Mouse (Mus musculus): Measurements from ENCODE around the gene Ttc21a. TPM values are rescaled to one million over a fixed set of nuclear protein-coding genes. Genes with fewer than 3 reads are reported as not detected.

The Ttc21a gene
- 0.65 and 1.2 TPM in 2 replicates for polyA plus RNA-seq (2015; fragmentation: Nextera tagmentation; extraction: Ambion mirVana)

GRCm38 (mm10) chr9:119937005-119937773, at the start of gene Ttc21a, which contains the start of gene Gorasp1:
TSS of gene Ttc21a (plus strand) at chr9:119937606.
TSS of gene Gorasp1 (minus strand) at chr9:119937565.
- Histone ChIP-seq H3K36me3 (peaks cover 10% of the 10 kb centered on the region), H3K27ac (peak within 1 kb of the TSS; percentile 72), H3K4me3 (peak within 1 kb of the TSS; percentile 61), H3K4me1 (replicated peaks) (peaks cover 17% of the 10 kb centered on the region), H3K27me3 (peaks cover 3% of the 10 kb centered on the region; the same call in 1 of the 2 replicates), H3K9me3 (no peaks in the 10 kb centered on the region), H3K4me2 (peak within 1 kb of the TSS; percentile 77), H3K9ac (peak within 1 kb of the TSS; percentile 83)
- under 1% methylated on average over 40 of the region's 40 CpGs for WGBS
- peak; percentile 96 for ATAC-seq (ENCODE audit: low FRiP score)

- H3K27me3 ChIP-seq = peaks cover 38% of the 10 kb centered on the region
- H3K27ac ChIP-seq = peak overlapping the region; percentile 27; the same call in 1 of the 2 replicates
- H3K9ac ChIP-seq = no peak overlapping the region
- no peak overlapping the region for H3K4me2 ChIP-seq
- H3K36me3 ChIP-seq = no peaks in the 10 kb centered on the region
- H3K4me1 ChIP-seq (replicated peaks) = peaks cover 16% of the 10 kb centered on the region
- no peak overlapping the region for H3K4me3 ChIP-seq
- ATAC-seq (ENCODE audit: low FRiP score) = peak; percentile 43; the same call in 1 of the 2 replicates
- 5% methylated on average over 2 of the region's 2 CpGs for WGBS
- no peaks in the 10 kb centered on the region for H3K9me3 ChIP-seq
Observed at GRCm38 (mm10) chr9:119888843-119889246, 48.6 kb upstream of the Ttc21a start.

- Histone ChIP-seq H3K4me1 (replicated peaks) (peaks cover 16% of the 10 kb centered on the region), H3K9ac (no peak overlapping the region), H3K9me3 (no peaks in the 10 kb centered on the region), H3K36me3 (no peaks in the 10 kb centered on the region), H3K27ac (peak overlapping the region; percentile 27; the same call in 1 of the 2 replicates), H3K4me2 (no peak overlapping the region), H3K27me3 (peaks cover 38% of the 10 kb centered on the region), H3K4me3 (no peak overlapping the region)
- WGBS = 74% methylated on average over 9 of the region's 9 CpGs
- no peak for ATAC-seq (ENCODE audit: low FRiP score)
Observed at GRCm38 (mm10) chr9:119889446-119889845, 48.0 kb upstream of the Ttc21a start.

GRCm38 (mm10) chr9:119890692-119891091, 46.7 kb upstream of the Ttc21a start:
- WGBS = 47% methylated on average over 2 of the region's 2 CpGs

DNA sequence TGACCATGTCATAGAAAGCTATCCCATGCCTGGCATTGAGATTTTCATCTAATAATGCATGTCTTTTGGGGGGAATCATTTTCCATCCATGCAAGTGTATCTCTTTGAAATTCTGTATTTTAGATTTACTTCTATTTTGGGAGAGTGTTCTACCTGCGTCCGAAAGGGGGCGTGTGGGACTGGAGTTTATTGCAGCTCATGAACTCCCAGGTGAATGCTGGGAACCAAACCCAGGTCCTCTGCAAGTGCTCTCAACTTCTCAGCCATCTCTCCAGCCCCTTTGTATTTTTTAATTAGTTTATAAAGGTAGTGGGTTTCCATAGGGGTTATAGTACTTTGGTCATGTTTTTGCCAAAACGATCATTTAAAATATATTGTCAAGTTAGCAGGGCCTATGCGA, 43.5 kb upstream of the Ttc21a start:
- peak overlapping the region; percentile 97 for H3K4me2 ChIP-seq
- whole genome bisulfite sequencing = 89% methylated on average over 5 of the region's 5 CpGs
- H3K27me3 ChIP-seq = peaks cover 20% of the 10 kb centered on the region
- peak overlapping the region; percentile 83; the same call in 1 of the 2 replicates for H3K27ac ChIP-seq
- ATAC-seq (ENCODE audit: low FRiP score) = no peak
- peaks cover 22% of the 10 kb centered on the region for H3K4me1 ChIP-seq (replicated peaks)
- H3K36me3 ChIP-seq = no peaks in the 10 kb centered on the region
- peak overlapping the region; percentile 91; the same call in 1 of the 2 replicates for H3K9ac ChIP-seq
- H3K9me3 ChIP-seq = no peaks in the 10 kb centered on the region
- peak overlapping the region; percentile 97; the same call in 1 of the 2 replicates for H3K4me3 ChIP-seq

More at GRCm38 (mm10) chr9:119890692-119891091, 46.7 kb upstream of the Ttc21a start:
- peaks cover 20% of the 10 kb centered on the region for H3K4me1 ChIP-seq (replicated peaks)
- no peak overlapping the region for H3K9ac ChIP-seq
- peaks cover 38% of the 10 kb centered on the region for H3K27me3 ChIP-seq
- H3K27ac ChIP-seq = no peak overlapping the region
- no peak for ATAC-seq (ENCODE audit: low FRiP score)
- H3K4me3 ChIP-seq = no peak overlapping the region
- no peaks in the 10 kb centered on the region for H3K9me3 ChIP-seq
- no peak overlapping the region for H3K4me2 ChIP-seq
- H3K36me3 ChIP-seq = no peaks in the 10 kb centered on the region

DNA sequence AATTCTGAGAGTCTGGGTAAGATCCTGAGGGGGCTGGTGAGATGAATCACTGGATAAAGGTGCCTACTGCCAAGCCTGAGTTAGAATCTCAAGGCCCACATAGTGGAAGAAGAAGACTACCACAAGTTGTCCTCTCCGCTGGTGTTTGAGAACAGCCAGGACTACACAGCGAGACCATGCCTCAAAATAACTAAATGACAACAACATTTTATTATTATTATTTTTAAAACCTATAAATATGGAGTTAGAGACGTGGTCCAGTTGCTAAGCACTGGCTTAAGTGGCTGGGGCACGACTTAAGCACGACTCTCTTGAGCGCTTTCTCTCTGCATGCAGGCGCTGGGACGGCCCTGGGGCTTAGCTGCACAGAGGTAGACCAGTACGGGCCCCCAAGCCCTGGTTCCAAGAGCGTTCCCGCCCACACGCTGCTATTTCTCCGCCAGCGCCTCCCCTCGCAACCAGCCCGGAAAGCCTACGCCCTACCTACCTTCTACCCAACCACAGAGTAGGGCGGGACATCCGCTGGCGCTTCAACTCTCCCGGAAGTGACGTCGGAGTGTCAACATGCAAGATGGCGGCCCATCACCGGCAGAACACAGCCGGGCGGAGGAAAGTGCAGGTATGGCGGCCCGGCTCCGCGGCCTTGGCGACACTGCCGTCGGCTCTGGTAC, 42.9 kb upstream of the Ttc21a start, which contains the start of gene Wdr48:
Gene Wdr48 (plus strand): TSS at position 540 of the 671 bp plus-strand sequence.
- Histone ChIP-seq H3K27ac (peak within 1 kb of the TSS; percentile 83), H3K9me3 (no peaks in the 10 kb centered on the region), H3K9ac (peak within 1 kb of the TSS; percentile 91), H3K4me2 (peak within 1 kb of the TSS; percentile 97), H3K36me3 (no peaks in the 10 kb centered on the region), H3K4me3 (peak within 1 kb of the TSS; percentile 97), H3K4me1 (replicated peaks) (peaks cover 16% of the 10 kb centered on the region), H3K27me3 (peaks cover 17% of the 10 kb centered on the region)
- peak; percentile 99 for ATAC-seq (ENCODE audit: low FRiP score)
- 4% methylated on average over 34 of the region's 34 CpGs for WGBS

DNA sequence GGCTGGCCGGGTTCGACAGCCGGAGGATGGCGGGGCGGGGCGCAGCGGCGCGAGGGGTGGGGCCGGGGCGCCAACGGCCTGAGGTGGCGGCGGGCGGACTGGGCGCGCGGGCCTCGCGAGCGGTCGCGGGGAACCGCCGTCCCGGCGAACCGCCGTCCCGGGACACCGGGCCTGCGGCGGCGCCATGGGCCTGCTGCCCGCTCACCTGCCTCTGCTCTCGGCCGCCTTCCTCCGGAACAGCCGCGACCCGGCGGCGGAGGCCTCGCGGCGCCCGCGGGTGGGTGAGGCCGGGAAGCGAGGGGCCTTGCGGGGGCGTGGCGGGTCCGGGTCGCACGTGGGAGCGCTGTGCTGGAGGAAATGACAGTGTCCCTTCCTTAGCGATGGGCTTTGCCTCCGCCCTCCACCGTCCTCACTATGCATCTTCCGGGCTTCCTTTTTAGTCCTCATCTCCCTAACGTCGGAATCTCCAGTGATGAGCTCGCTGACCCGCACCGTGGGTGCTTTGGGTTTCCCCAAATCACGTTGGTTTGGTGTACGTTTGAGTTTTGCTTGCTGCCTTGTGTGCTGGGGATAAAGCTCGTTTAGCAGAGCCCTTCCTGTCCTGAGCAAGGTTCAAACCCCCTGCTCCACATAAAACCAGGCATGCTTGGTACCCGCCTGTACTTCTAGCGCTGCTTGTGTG, 42.2 kb upstream of the Ttc21a start:
- peaks cover 15% of the 10 kb centered on the region for H3K4me1 ChIP-seq (replicated peaks)
- peaks cover 13% of the 10 kb centered on the region; the same call in 1 of the 2 replicates for H3K27me3 ChIP-seq
- H3K9ac ChIP-seq = peak overlapping the region; percentile 91
- H3K27ac ChIP-seq = peak overlapping the region; percentile 83
- WGBS = 1% methylated on average over 46 of the region's 71 CpGs
- peak; percentile 70 for ATAC-seq (ENCODE audit: low FRiP score)
- peak overlapping the region; percentile 97 for H3K4me3 ChIP-seq
- no peaks in the 10 kb centered on the region for H3K36me3 ChIP-seq
- no peaks in the 10 kb centered on the region for H3K9me3 ChIP-seq
- H3K4me2 ChIP-seq = peak overlapping the region; percentile 97

DNA sequence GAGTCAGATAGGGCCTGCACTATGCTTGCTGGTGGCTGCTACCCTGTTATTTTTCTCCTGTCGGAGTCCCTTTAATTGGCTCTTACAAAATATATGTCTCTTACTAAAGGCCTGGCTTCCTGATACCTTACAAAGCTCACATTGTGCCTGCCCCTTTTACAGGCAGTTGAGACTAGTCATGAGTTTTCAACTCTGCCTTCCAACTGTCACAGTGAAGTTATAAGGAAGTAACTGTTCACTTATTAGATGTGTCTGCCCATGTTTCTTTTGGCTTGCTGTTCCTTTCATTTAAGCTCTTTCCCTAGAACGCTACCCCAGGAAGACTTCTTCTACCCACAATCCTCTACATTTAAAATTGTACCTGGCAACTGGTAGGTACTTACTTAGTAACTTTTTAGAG, 38.0 kb upstream of the Ttc21a start:
- no peak for ATAC-seq (ENCODE audit: low FRiP score)
- no peak overlapping the region for H3K9ac ChIP-seq

DNA sequence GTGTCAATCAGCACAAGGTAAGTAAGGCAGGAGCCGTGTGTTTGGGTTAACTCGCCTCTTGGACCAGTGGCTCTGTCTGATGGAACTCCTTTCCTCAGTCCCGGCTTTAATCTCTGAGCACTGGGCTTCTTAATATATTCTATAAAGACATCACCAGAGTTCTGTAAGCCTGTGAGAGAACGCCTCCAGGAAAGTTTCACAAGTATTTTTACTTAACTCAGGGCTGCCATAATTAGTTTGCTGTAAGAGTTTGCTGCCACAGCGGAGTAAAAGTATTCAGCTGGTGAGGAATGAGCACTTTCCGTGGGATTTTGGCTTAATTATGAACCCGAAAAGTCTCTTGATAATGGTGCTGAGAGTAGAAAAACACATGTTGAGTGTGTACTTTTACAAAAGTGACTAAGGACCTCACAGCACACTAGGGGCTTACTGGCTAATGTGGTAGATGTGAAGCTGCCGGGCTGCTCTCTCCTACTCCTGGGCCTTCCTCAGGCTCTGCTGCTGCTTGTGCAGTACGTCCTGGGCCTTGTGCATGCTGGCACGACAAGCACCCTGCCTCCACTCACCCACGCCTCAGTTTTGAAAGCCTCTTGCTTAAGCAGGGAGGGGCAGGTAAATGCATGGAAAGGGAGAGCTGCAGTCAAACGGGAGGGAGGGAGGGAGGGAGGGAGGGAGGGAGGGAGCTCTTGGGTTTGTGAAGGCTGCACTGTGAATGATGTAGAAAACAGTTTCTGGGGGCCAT, 34.8 kb upstream of the Ttc21a start:
- Histone ChIP-seq H3K4me2 (no peak overlapping the region), H3K4me1 (replicated peaks) (no peaks in the 10 kb centered on the region), H3K9me3 (no peaks in the 10 kb centered on the region), H3K4me3 (no peak overlapping the region), H3K27ac (no peak overlapping the region), H3K27me3 (no peaks in the 10 kb centered on the region), H3K9ac (no peak overlapping the region), H3K36me3 (peaks cover 57% of the 10 kb centered on the region)
- WGBS = 88% methylated on average over 12 of the region's 12 CpGs
- no peak for ATAC-seq (ENCODE audit: low FRiP score)

More for the DNA sequence above, 38.0 kb upstream of the Ttc21a start:
- H3K4me2 ChIP-seq = no peak overlapping the region
- peaks cover 15% of the 10 kb centered on the region for H3K4me1 ChIP-seq (replicated peaks)
- no peak overlapping the region for H3K27ac ChIP-seq
- 88% methylated on average over 2 of the region's 2 CpGs for WGBS
- peaks cover 28% of the 10 kb centered on the region for H3K36me3 ChIP-seq
- no peaks in the 10 kb centered on the region for H3K9me3 ChIP-seq
- H3K4me3 ChIP-seq = no peak overlapping the region
- no peaks in the 10 kb centered on the region for H3K27me3 ChIP-seq

DNA sequence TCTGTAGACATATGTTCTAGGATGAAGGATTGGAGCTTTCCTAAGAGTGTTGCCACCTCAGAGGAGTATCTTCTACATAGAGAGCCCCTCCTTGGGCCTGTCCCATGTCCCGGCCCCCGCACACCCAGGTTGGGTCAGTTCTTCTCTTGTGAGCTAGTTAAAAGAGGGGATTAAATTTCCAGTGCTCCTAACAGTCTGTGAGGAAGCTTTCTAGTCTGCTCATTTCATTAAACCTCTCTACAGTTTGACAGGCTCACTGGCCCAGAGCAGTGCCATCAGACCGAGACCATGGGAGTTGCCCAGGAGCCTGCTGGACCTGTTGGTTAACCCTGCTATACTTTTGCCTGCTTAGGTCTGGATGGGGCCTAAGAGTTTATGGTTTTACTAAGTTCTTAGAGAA, 28.7 kb upstream of the Ttc21a start:
- no peak for ATAC-seq (ENCODE audit: low FRiP score)

GRCm38 (mm10) chr9:119909931-119910330, 27.5 kb upstream of the Ttc21a start:
- no peak for ATAC-seq (ENCODE audit: low FRiP score)
- H3K27ac ChIP-seq = no peak overlapping the region
- no peak overlapping the region for H3K4me3 ChIP-seq
- no peaks in the 10 kb centered on the region for H3K4me1 ChIP-seq (replicated peaks)
- no peak overlapping the region for H3K4me2 ChIP-seq
- 93% methylated on average over 3 of the region's 3 CpGs for WGBS
- no peaks in the 10 kb centered on the region for H3K27me3 ChIP-seq
- H3K36me3 ChIP-seq = peaks cover 92% of the 10 kb centered on the region
- no peak overlapping the region for H3K9ac ChIP-seq
- no peaks in the 10 kb centered on the region for H3K9me3 ChIP-seq

More for the DNA sequence above, 28.7 kb upstream of the Ttc21a start:
- Histone ChIP-seq H3K27ac (no peak overlapping the region), H3K4me3 (no peak overlapping the region), H3K27me3 (no peaks in the 10 kb centered on the region), H3K4me2 (no peak overlapping the region), H3K9ac (no peak overlapping the region), H3K9me3 (no peaks in the 10 kb centered on the region), H3K36me3 (peaks cover 92% of the 10 kb centered on the region), H3K4me1 (replicated peaks) (no peaks in the 10 kb centered on the region)
- WGBS = 100% methylated on average over 3 of the region's 3 CpGs
